Mouse (Mus musculus) thymus, postnatal 25 days (tissue): ENCODE measurements around the gene E2f8.

Experiments
- DNase-seq: peaks from one replicate; pipeline ENCODE4 v3.0.0; 2022

E2f8 gene

GRCm38 (mm10) chr7:48851529-48852104 lies 29.8 kb downstream of the E2f8 start:
- no peak for DNase-seq

- no peak for DNase-seq
These were observed 33.4 kb downstream of the E2f8 start, which contains the start of gene Csrp3 for GRCm38 (mm10) chr7:48847820-48848650. Gene Csrp3, minus strand, starts transcription at chr7:48848033.

GRCm38 (mm10) chr7:48846755-48847154 lies 34.6 kb downstream of the E2f8 start:
- DNase-seq = no peak

- no peak for DNase-seq
These were observed 36.0 kb downstream of the E2f8 start for GRCm38 (mm10) chr7:48845213-48845973.

GRCm38 (mm10) chr7:48843541-48843940 lies 37.9 kb downstream of the E2f8 start:
- DNase-seq = no peak

- no peak for DNase-seq
These were observed 39.0 kb downstream of the E2f8 start for GRCm38 (mm10) chr7:48842353-48842752.

GRCm38 (mm10) chr7:48841538-48841937 lies 39.9 kb downstream of the E2f8 start:
- no peak for DNase-seq

GRCm38 (mm10) chr7:48840545-48840944 lies 40.9 kb downstream of the E2f8 start:
- DNase-seq = no peak

- no peak for DNase-seq
These were observed 43.0 kb downstream of the E2f8 start for GRCm38 (mm10) chr7:48838434-48838833.

- DNase-seq = no peak
These were observed 44.4 kb downstream of the E2f8 start for GRCm38 (mm10) chr7:48836949-48837348.

- no peak for DNase-seq
These were observed 46.3 kb downstream of the E2f8 start for GRCm38 (mm10) chr7:48834989-48835626.

- DNase-seq = no peak
These were observed 46.9 kb downstream of the E2f8 start for GRCm38 (mm10) chr7:48834371-48834970.

GRCm38 (mm10) chr7:48832735-48833134 lies 48.7 kb downstream of the E2f8 start:
- DNase-seq = no peak

GRCm38 (mm10) chr7:48830395-48830794 lies 51.0 kb downstream of the E2f8 start:
- no peak for DNase-seq

- no peak for DNase-seq
These were observed 52.1 kb downstream of the E2f8 start for GRCm38 (mm10) chr7:48829177-48829910.

- DNase-seq = no peak
These were observed 56.2 kb downstream of the E2f8 start for GRCm38 (mm10) chr7:48825170-48825569.

GRCm38 (mm10) chr7:48824671-48825070 lies 56.7 kb downstream of the E2f8 start:
- no peak for DNase-seq

- DNase-seq = no peak
These were observed 57.8 kb downstream of the E2f8 start for GRCm38 (mm10) chr7:48823621-48824020.

GRCm38 (mm10) chr7:48821654-48822053 lies 59.7 kb downstream of the E2f8 start:
- DNase-seq = no peak
